Mouse (Mus musculus): Measurements from ENCODE around the gene Tmem163. TPM values are rescaled to one million over a fixed set of nuclear protein-coding genes. Genes with fewer than 3 reads are reported as not detected.

Tmem163 gene
- polyA plus RNA-seq, 1 experiment: 0.06 TPM

- H3K79me2 ChIP-seq (ENCODE audit: control insufficient read depth, insufficient read depth): no peaks in the 10 kb centered on the region
- no peak for TF ChIP-seq FOSL1 (IDR thresholded peaks at IDR 0.05; ENCODE audit: insufficient read depth, low read length, poor library complexity, severe bottlenecking)
- TF ChIP-seq USF1 (IDR thresholded peaks at IDR 0.05; ENCODE audit: low read depth): no peak
- no peak for TF ChIP-seq MYOG (IDR thresholded peaks at IDR 0.05; ENCODE audit: control insufficient read depth, extremely low read depth, insufficient read length)
- no peak for TF ChIP-seq MAX (IDR thresholded peaks at IDR 0.05)
- TF ChIP-seq CEBPB (IDR thresholded peaks at IDR 0.05; ENCODE audit: low read depth): no peak
- TF ChIP-seq MYOD1 (IDR thresholded peaks at IDR 0.05; ENCODE audit: control insufficient read depth, insufficient read length, low read depth): no peak
- TF ChIP-seq CTCF (IDR thresholded peaks at IDR 0.05; ENCODE audit: control insufficient read depth, insufficient read depth, insufficient read length): no peak
- no peaks in the 10 kb centered on the region for H3K27me3 ChIP-seq (ENCODE audit: control insufficient read depth, insufficient read depth, insufficient read length)
- H3K36me3 ChIP-seq (ENCODE audit: control insufficient read depth, insufficient read depth): no peaks in the 10 kb centered on the region
- H3K4me3 ChIP-seq (ENCODE audit: insufficient read depth, poor library complexity, severe bottlenecking): no peak overlapping the region
- no peak overlapping the region for H3ac ChIP-seq (ENCODE audit: control insufficient read depth, insufficient read length, low read depth)
- H3K79me3 ChIP-seq (ENCODE audit: low read depth): no peaks in the 10 kb centered on the region
Measured at GRCm38 (mm10) chr1:127453397-127453796, 226.0 kb downstream of the Tmem163 start.

- Histone ChIP-seq H3K27me3 (ENCODE audit: control insufficient read depth, insufficient read depth, insufficient read length) (no peaks in the 10 kb centered on the region), H3ac (ENCODE audit: control insufficient read depth, insufficient read length, low read depth) (no peak overlapping the region), H3K36me3 (ENCODE audit: control insufficient read depth, insufficient read depth) (no peaks in the 10 kb centered on the region), H3K4me3 (ENCODE audit: insufficient read depth, poor library complexity, severe bottlenecking) (no peak overlapping the region), H3K79me2 (ENCODE audit: control insufficient read depth, insufficient read depth) (no peaks in the 10 kb centered on the region), H3K79me3 (ENCODE audit: low read depth) (no peaks in the 10 kb centered on the region)
- no peak for TF ChIP-seq CEBPB (IDR thresholded peaks at IDR 0.05; ENCODE audit: low read depth)
- TF ChIP-seq CTCF (IDR thresholded peaks at IDR 0.05; ENCODE audit: control insufficient read depth, insufficient read depth, insufficient read length): no peak
- TF ChIP-seq MYOG (IDR thresholded peaks at IDR 0.05; ENCODE audit: control insufficient read depth, extremely low read depth, insufficient read length): no peak
- TF ChIP-seq MYOD1 (IDR thresholded peaks at IDR 0.05; ENCODE audit: control insufficient read depth, insufficient read length, low read depth): no peak
- TF ChIP-seq MAX (IDR thresholded peaks at IDR 0.05): no peak
- TF ChIP-seq USF1 (IDR thresholded peaks at IDR 0.05; ENCODE audit: low read depth): no peak
- TF ChIP-seq FOSL1 (IDR thresholded peaks at IDR 0.05; ENCODE audit: insufficient read depth, low read length, poor library complexity, severe bottlenecking): no peak
Measured at GRCm38 (mm10) chr1:127444836-127445485, 234.4 kb downstream of the Tmem163 start.

GRCm38 (mm10) chr1:127442880-127443877, 236.2 kb downstream of the Tmem163 start:
- no peak for TF ChIP-seq MAX (IDR thresholded peaks at IDR 0.05)
- Histone ChIP-seq H3K79me2 (ENCODE audit: control insufficient read depth, insufficient read depth) (no peaks in the 10 kb centered on the region), H3K36me3 (ENCODE audit: control insufficient read depth, insufficient read depth) (no peaks in the 10 kb centered on the region), H3K4me3 (ENCODE audit: insufficient read depth, poor library complexity, severe bottlenecking) (no peak overlapping the region), H3K27me3 (ENCODE audit: control insufficient read depth, insufficient read depth, insufficient read length) (no peaks in the 10 kb centered on the region), H3ac (ENCODE audit: control insufficient read depth, insufficient read length, low read depth) (no peak overlapping the region), H3K79me3 (ENCODE audit: low read depth) (no peaks in the 10 kb centered on the region)

GRCm38 (mm10) chr1:127441736-127442135, 237.6 kb downstream of the Tmem163 start:
- no peaks in the 10 kb centered on the region for H3K27me3 ChIP-seq (ENCODE audit: control insufficient read depth, insufficient read depth, insufficient read length)
- H3K79me3 ChIP-seq (ENCODE audit: low read depth): no peaks in the 10 kb centered on the region
- H3ac ChIP-seq (ENCODE audit: control insufficient read depth, insufficient read length, low read depth): no peak overlapping the region
- H3K36me3 ChIP-seq (ENCODE audit: control insufficient read depth, insufficient read depth): no peaks in the 10 kb centered on the region
- no peak for TF ChIP-seq FOSL1 (IDR thresholded peaks at IDR 0.05; ENCODE audit: insufficient read depth, low read length, poor library complexity, severe bottlenecking)
- no peak for TF ChIP-seq MYOD1 (IDR thresholded peaks at IDR 0.05; ENCODE audit: control insufficient read depth, insufficient read length, low read depth)
- TF ChIP-seq CEBPB (IDR thresholded peaks at IDR 0.05; ENCODE audit: low read depth): no peak
- TF ChIP-seq CTCF (IDR thresholded peaks at IDR 0.05; ENCODE audit: control insufficient read depth, insufficient read depth, insufficient read length): no peak
- TF ChIP-seq MYOG (IDR thresholded peaks at IDR 0.05; ENCODE audit: control insufficient read depth, extremely low read depth, insufficient read length): no peak
- no peak for TF ChIP-seq USF1 (IDR thresholded peaks at IDR 0.05; ENCODE audit: low read depth)
- TF ChIP-seq MAX (IDR thresholded peaks at IDR 0.05): no peak
- H3K79me2 ChIP-seq (ENCODE audit: control insufficient read depth, insufficient read depth): no peaks in the 10 kb centered on the region
- H3K4me3 ChIP-seq (ENCODE audit: insufficient read depth, poor library complexity, severe bottlenecking): no peak overlapping the region

- H3K79me2 ChIP-seq (ENCODE audit: control insufficient read depth, insufficient read depth): no peaks in the 10 kb centered on the region
- TF ChIP-seq FOSL1 (IDR thresholded peaks at IDR 0.05; ENCODE audit: insufficient read depth, low read length, poor library complexity, severe bottlenecking): no peak
- no peak for TF ChIP-seq CTCF (IDR thresholded peaks at IDR 0.05; ENCODE audit: control insufficient read depth, insufficient read depth, insufficient read length)
- TF ChIP-seq MYOD1 (IDR thresholded peaks at IDR 0.05; ENCODE audit: control insufficient read depth, insufficient read length, low read depth): no peak
- TF ChIP-seq MAX (IDR thresholded peaks at IDR 0.05): no peak
- H3K79me3 ChIP-seq (ENCODE audit: low read depth): no peaks in the 10 kb centered on the region
- H3ac ChIP-seq (ENCODE audit: control insufficient read depth, insufficient read length, low read depth): no peak overlapping the region
- H3K36me3 ChIP-seq (ENCODE audit: control insufficient read depth, insufficient read depth): no peaks in the 10 kb centered on the region
- H3K4me3 ChIP-seq (ENCODE audit: insufficient read depth, poor library complexity, severe bottlenecking): no peak overlapping the region
- H3K27me3 ChIP-seq (ENCODE audit: control insufficient read depth, insufficient read depth, insufficient read length): no peaks in the 10 kb centered on the region
Measured at GRCm38 (mm10) chr1:127441007-127441406, 238.3 kb downstream of the Tmem163 start.

Measured in C2C12 (cell line).